Mouse (Mus musculus) left cerebral cortex, adult 6 months (tissue): ENCODE data around the gene Wfdc15a. TPM values are rescaled to one million over a fixed set of nuclear protein-coding genes. Genes with fewer than 3 reads are reported as not detected.

Source experiments
- long read RNA-seq, 2 experiments: library from polyadenylated mRNA; unstranded; transcript quantifications; one replicate each; pipeline ENCODE4 v2.0.0; 2019 to 2020
- polyA plus RNA-seq: library from polyadenylated mRNA; unstranded; fragments of <200 nt; fragmentation: Nextera tagmentation; gene quantifications from 2 replicates; pipeline ENCODE4 v1.2.3, GENCODE M21; 2021

The Wfdc15a gene
- not detected in 2 replicates for polyA plus RNA-seq
- long read RNA-seq, experiment 1 = 0 reads
- long read RNA-seq, experiment 2 = 0 reads

GRCm38 (mm10) chr2:164199626-164200327, at the start of gene Wfdc15a:
Gene Wfdc15a (minus strand): TSS chr2:164200130.

DNA sequence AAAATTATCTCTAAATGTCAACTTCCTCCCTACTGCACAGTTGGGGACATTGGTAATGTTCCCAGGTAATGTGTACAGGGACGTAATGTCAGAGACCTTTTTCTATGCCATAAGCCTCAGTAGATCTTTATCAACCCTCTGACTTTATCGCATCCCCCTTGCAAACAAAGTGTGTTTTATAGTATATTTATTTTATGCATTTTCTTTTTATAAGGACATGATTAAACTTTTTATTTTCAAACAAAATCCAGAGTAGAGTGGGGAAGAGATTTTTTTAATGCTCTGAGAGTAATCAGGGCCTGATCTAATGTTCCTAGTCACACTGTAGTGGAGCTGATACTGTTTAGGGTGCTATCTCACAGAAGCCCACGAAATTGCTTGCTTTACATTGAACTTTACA, 38.4 kb upstream of the Wfdc15a start, which contains the start of gene Svs2:
TSS of gene Svs2 (minus strand) at position 101 of the 400 bp plus-strand sequence.

GRCm38 (mm10) chr2:164221522-164221921, 21.6 kb upstream of the Wfdc15a start, which contains the start of gene Wfdc15b:
Gene Wfdc15b (minus strand): TSS chr2:164221660.

GRCm38 (mm10) chr2:164190576-164190975, 9.4 kb downstream of the Wfdc15a start, which contains the start of gene Wfdc12:
Gene Wfdc12 (minus strand): TSS chr2:164190608.

GRCm38 (mm10) chr2:164182692-164183255, 17.2 kb downstream of the Wfdc15a start, which contains the start of gene Wfdc5:
Gene Wfdc5 (minus strand): TSS chr2:164182742.

DNA sequence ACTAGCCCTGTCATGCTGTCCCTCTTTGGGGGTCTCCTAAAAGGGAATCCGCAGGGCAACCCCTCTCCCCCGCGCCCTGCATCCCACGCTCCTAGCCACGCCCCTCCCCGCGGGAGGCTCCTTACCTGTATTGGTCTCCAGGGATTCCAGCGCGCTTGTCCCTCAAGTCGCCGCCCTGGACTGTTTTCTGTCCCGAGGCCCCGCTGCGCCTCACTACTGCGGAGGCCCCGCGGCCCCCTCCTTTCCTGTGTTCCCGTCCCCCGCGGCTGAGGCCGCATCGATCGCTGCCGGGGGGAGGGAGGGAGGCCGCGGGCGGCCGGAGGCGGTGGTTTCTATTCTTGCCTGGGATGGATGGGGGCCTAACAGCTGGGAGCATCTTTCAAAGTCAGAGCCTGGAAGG, 29.0 kb downstream of the Wfdc15a start, which contains the start of gene Kcns1:
TSS of gene Kcns1 (minus strand) at position 212 of the 400 bp plus-strand sequence.

Other genes starting within 250 kb of the Wfdc15a start
- gene Ywhab, start 205.2 kb downstream of the Wfdc15a start, polyA plus RNA-seq = 525 and 537 TPM in 2 replicates
- 0.21 and 0.78 TPM in 2 replicates for gene Pabpc1l, start 174.7 kb downstream of the Wfdc15a start, polyA plus RNA-seq
- gene Stk4, start 129.8 kb downstream of the Wfdc15a start, polyA plus RNA-seq = 13.3 and 21.5 TPM in 2 replicates
- gene Tomm34, start 129.0 kb downstream of the Wfdc15a start, polyA plus RNA-seq = 105 and 112 TPM in 2 replicates
- gene Kcns1, start 29.0 kb downstream of the Wfdc15a start, polyA plus RNA-seq = 6.0 and 9.7 TPM in 2 replicates
- gene Wfdc5, start 17.4 kb downstream of the Wfdc15a start, polyA plus RNA-seq = not detected in 2 replicates
- gene Wfdc12, start 9.5 kb downstream of the Wfdc15a start, polyA plus RNA-seq = not detected in 2 replicates
- gene Wfdc15b, start 21.5 kb upstream of the Wfdc15a start, polyA plus RNA-seq = not detected in 2 replicates
- gene Svs2, start 38.3 kb upstream of the Wfdc15a start, polyA plus RNA-seq = not detected in 2 replicates
- gene Svs3b, start 56.5 kb upstream of the Wfdc15a start, polyA plus RNA-seq = not detected in 2 replicates
- not detected in 2 replicates for gene Svs4, start 78.3 kb upstream of the Wfdc15a start, polyA plus RNA-seq
- not detected in 2 replicates for gene Svs3a, start 89.1 kb upstream of the Wfdc15a start, polyA plus RNA-seq
- gene Svs6, start 116.6 kb upstream of the Wfdc15a start, polyA plus RNA-seq = not detected in 2 replicates
- not detected in 2 replicates for gene Svs5, start 132.6 kb upstream of the Wfdc15a start, polyA plus RNA-seq
- gene Slpi, start 189.0 kb upstream of the Wfdc15a start, polyA plus RNA-seq = 0.40 TPM in 1 of 2 replicates, not detected in the other
- 0.16 and 0.23 TPM in 2 replicates for gene Rbpjl, start 203.0 kb upstream of the Wfdc15a start, polyA plus RNA-seq
- gene Matn4, start 205.0 kb upstream of the Wfdc15a start, polyA plus RNA-seq = 3.8 and 3.9 TPM in 2 replicates
- 156 and 202 TPM in 2 replicates for gene Sdc4, start 243.8 kb upstream of the Wfdc15a start, polyA plus RNA-seq